Mouse (Mus musculus) stomach, embryonic 14.5 days (tissue): ENCODE measurements around the gene Esrrg. TPM values are rescaled to one million over a fixed set of nuclear protein-coding genes. Genes with fewer than 3 reads are reported as not detected.

Experiments used
- ATAC-seq: fragments of 200-750 bp; cut with Nextera tagmentation; 2 replicates; pipeline ENCODE4 v1.8.0; 2017; ENCODE audit warnings: low read depth, moderate TSS enrichment; ENCODE audit not compliant: insufficient number of reproducible peaks, insufficient read depth, low FRiP score
- H3K27ac ChIP-seq: fragments of 300-500 bp; sonication (generic); 2 replicates; pipeline ENCODE4 v1.5.1; 2014; ENCODE audit warnings: mild to moderate bottlenecking, low read length, moderate library complexity, mixed read lengths
- H3K27me3 ChIP-seq: fragments of 300-500 bp; sonication (generic); 2 replicates; pipeline ENCODE4 v1.6.1; 2014; ENCODE audit warnings: low read length, control low read depth, mixed read lengths; ENCODE audit not compliant: control insufficient read depth, insufficient read depth
- H3K36me3 ChIP-seq: fragments of 300-500 bp; sonication (generic); 2 replicates; pipeline ENCODE4 v1.6.1; 2014; ENCODE audit warnings: mild to moderate bottlenecking, control low read depth, low read length, moderate library complexity, mixed read lengths; ENCODE audit not compliant: control insufficient read depth, insufficient read depth
- H3K4me1 ChIP-seq: fragments of 300-500 bp; sonication (generic); 2 replicates; pipeline ENCODE4 v1.6.1; 2014; ENCODE audit warnings: low read length, control low read depth, mixed read lengths; ENCODE audit not compliant: control insufficient read depth, insufficient read depth
- H3K4me2 ChIP-seq: fragments of 300-500 bp; sonication (generic); replicated peaks from 2 replicates; pipeline ENCODE4 v1.6.1; 2014; ENCODE audit warnings: low read depth, low read length, control low read depth
- H3K4me3 ChIP-seq: fragments of 300-500 bp; sonication (generic); 2 replicates; pipeline ENCODE4 v1.5.1; 2014; ENCODE audit warnings: low read depth, low read length, control low read depth
- H3K9ac ChIP-seq: fragments of 300-500 bp; sonication (generic); replicated peaks from 2 replicates; pipeline ENCODE4 v1.6.1; 2014; ENCODE audit warnings: low read depth, mild to moderate bottlenecking, control low read depth, low read length, moderate library complexity, mixed read lengths
- H3K9me3 ChIP-seq: fragments of 300-500 bp; sonication (generic); 2 replicates; pipeline ENCODE4 v1.6.1; 2016; ENCODE audit warnings: low read depth, low read length, control low read depth; ENCODE audit not compliant: control insufficient read depth
- WGBS: fragments of 180-500 bp; shearing (Covaris S2); extraction: QIAGEN DNeasy Blood & Tissue Kit; methylation state at CpG from one replicate; pipeline ENCODE4 v1.1.7; 2014; 5-methylcytosine and 5-hydroxymethylcytosine counted together
- polyA plus RNA-seq: library from polyadenylated mRNA; unstranded; fragments of >200 nt; fragmentation: Nextera tagmentation; extraction: Ambion mirVana; gene quantifications from 2 replicates; pipeline ENCODE4 v1.2.1, GENCODE M21; 2014

The Esrrg gene
- polyA plus RNA-seq, 1 experiment from 2014 or later: 12.5 TPM

DNA sequence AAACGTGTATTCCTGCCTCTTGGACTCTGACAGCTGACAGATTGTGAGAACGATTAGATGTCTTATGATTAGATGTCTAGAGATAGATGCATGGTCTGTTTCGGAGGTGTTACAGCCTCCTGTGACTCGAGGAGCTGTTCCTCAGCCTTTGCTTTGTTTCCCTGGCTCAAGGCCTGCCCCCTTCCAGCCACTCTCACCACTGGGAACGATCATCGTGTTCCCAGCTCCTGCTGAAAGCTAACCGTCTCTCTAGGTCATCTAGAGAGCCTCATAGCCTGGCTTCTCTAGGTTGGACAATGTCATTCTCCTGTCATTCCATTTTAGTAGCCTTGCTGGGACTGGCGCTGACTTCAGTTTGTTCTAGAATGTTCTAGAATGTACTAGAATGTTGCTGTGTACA lies 233.0 kb downstream of the Esrrg start:
- ATAC-seq: no peak
- H3K27me3 ChIP-seq: no peaks in the 10 kb centered on the region
- 82% methylated on average over 8 of the region's 8 CpGs for WGBS

DNA sequence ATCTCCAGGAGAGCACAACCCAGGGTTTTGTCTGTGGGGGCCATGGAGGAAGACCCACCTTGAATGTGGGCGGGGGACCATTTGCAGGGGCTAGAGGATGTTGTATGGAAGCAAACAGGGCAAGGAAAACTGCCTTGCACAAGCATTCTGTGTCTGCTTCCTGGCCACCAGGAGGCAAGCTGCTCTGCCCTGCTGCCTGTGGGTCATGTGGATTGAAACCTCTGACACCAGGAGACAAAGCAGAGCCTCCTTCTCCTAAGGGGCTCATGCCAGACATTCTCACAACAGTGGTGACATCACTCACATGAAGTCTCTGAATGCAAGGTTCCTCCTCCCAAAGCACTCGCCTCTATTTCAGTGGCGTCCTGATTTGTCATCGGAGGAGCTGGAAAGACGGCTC lies 234.1 kb downstream of the Esrrg start:
- WGBS: 90% methylated on average over 5 of the region's 5 CpGs
- H3K27me3 ChIP-seq: no peaks in the 10 kb centered on the region
- no peak for ATAC-seq

More for the DNA sequence above, 233.0 kb downstream of the Esrrg start:
- Histone ChIP-seq H3K4me3 (no peak overlapping the region), H3K4me2 (no peak overlapping the region), H3K36me3 (no peaks in the 10 kb centered on the region), H3K9ac (no peak overlapping the region), H3K4me1 (no peaks in the 10 kb centered on the region), H3K9me3 (no peaks in the 10 kb centered on the region), H3K27ac (no peak overlapping the region)

DNA sequence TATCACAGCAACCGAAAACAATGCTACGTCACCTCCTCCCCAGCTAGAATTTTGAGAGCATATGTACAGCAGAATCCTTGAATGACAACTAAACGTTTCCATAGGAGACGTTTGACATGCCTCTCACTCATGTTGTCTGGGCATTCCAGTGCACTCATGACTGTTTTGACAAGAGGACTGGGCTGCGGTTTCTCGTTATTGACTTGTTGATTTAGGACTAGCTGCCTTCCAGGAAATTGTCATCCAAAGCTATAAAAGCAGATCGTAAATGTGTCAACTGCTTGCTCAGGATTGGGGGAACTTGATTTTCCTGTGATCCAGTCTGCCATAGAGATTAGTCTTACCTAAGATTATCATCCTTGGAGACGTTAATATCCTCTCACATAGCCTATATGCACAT lies 245.6 kb downstream of the Esrrg start:
- Histone ChIP-seq H3K4me2 (no peak overlapping the region), H3K4me1 (no peaks in the 10 kb centered on the region), H3K27ac (no peak overlapping the region), H3K9me3 (no peaks in the 10 kb centered on the region), H3K36me3 (no peaks in the 10 kb centered on the region), H3K4me3 (no peak overlapping the region), H3K9ac (no peak overlapping the region), H3K27me3 (no peaks in the 10 kb centered on the region)
- no peak for ATAC-seq
- WGBS: 62% methylated on average over 8 of the region's 8 CpGs

More for the DNA sequence above, 234.1 kb downstream of the Esrrg start:
- no peak overlapping the region for H3K9ac ChIP-seq
- H3K27ac ChIP-seq: no peak overlapping the region
- H3K4me3 ChIP-seq: no peak overlapping the region
- H3K4me1 ChIP-seq: no peaks in the 10 kb centered on the region
- H3K36me3 ChIP-seq: no peaks in the 10 kb centered on the region
- no peaks in the 10 kb centered on the region for H3K9me3 ChIP-seq
- H3K4me2 ChIP-seq: no peak overlapping the region

DNA sequence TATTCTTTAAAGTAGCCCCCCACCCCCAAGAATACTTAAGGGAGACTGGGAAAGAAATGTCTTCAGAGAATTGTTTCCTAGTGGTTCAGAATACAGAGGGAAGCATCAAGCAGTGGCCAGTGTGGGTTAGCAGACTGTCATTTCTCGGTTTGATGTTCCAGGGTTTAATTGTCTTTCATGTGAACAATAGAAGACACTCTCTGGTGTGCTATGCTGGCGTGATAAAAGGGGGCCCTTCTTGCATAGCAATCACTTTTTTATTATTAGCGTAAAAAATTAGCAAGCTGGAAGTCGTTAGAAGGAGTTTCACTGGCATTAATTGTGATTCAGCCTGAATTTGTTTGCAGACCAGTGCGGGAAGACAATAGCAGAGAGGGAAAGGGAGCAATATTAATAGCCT lies 253.7 kb downstream of the Esrrg start:
- no peaks in the 10 kb centered on the region for H3K9me3 ChIP-seq
- H3K36me3 ChIP-seq: no peaks in the 10 kb centered on the region
- no peak overlapping the region for H3K9ac ChIP-seq
- no peaks in the 10 kb centered on the region for H3K27me3 ChIP-seq
- ATAC-seq: no peak
- no peak overlapping the region for H3K4me3 ChIP-seq
- WGBS: 74% methylated on average over 5 of the region's 5 CpGs
- no peak overlapping the region for H3K27ac ChIP-seq
- H3K4me1 ChIP-seq: no peaks in the 10 kb centered on the region
- no peak overlapping the region for H3K4me2 ChIP-seq

DNA sequence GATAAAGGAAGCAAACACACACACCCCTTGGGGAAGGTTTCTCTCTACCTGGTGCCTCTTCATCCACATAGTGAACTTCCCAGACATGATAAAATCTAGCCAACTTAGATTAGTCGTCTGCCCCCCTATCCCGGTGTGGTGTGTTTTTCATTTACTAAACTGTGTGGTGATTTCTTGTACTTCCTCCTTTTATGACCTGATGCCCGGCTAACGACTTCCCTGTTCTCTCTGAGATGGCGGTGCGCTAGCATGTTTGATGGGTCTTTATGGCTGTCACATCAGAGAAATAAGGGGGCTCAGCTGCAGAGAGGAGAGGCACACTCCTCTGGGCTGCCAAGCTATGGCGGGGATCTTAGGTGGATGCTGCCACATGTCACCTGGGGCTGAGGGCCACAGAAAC lies 259.8 kb downstream of the Esrrg start:
- Histone ChIP-seq H3K9me3 (no peaks in the 10 kb centered on the region), H3K4me3 (no peak overlapping the region), H3K4me2 (no peak overlapping the region), H3K27me3 (no peaks in the 10 kb centered on the region), H3K36me3 (no peaks in the 10 kb centered on the region), H3K4me1 (no peaks in the 10 kb centered on the region), H3K9ac (no peak overlapping the region), H3K27ac (no peak overlapping the region)
- WGBS: 72% methylated on average over 7 of the region's 7 CpGs
- ATAC-seq: no peak

DNA sequence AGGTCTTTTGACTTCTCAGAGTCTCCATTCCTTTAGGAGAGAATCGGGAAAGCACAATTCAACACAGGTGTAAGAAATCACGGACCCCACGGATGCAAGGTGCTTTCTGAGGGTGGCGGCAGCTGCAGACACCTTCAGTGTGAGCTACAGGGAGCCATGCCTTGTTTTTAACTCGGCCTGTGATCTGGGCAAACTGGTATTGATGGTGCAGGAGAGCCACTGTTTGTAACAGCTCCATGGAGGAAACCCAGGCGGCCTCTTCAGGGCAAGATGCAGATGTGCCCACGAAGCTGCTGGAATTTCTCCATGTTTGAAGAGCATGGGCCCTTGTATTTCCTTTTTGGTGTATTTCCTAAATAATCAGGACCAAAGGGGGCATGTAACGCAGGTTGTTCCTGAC lies 263.6 kb downstream of the Esrrg start:
- 36% methylated on average over 8 of the region's 8 CpGs for WGBS

DNA sequence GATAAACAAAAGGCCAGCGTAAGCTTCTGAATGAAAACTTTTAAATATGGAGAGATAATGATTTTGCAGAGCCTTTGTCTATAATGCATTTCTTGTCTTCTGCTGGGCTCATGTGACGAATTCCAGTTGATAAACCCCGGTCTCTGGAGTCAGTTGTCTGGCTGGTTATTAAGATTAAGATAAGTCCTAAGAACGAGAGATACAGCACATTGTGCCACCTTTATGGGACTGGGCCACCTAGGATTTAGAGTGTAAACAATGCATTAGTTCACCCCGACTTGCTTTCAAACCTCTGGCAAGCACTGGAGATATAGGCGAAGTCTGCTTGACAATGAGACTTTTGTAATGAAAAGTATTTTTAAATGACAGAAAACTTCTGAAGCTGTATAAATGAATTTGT lies 264.2 kb downstream of the Esrrg start:
- ATAC-seq: no peak
- Histone ChIP-seq H3K9ac (no peak overlapping the region), H3K9me3 (no peaks in the 10 kb centered on the region), H3K4me3 (no peak overlapping the region), H3K36me3 (no peaks in the 10 kb centered on the region), H3K4me1 (no peaks in the 10 kb centered on the region), H3K27me3 (no peaks in the 10 kb centered on the region), H3K27ac (no peak overlapping the region), H3K4me2 (no peak overlapping the region)
- 24% methylated on average over 6 of the region's 6 CpGs for WGBS

More for the DNA sequence above, 263.6 kb downstream of the Esrrg start:
- Histone ChIP-seq H3K36me3 (no peaks in the 10 kb centered on the region), H3K27ac (no peak overlapping the region), H3K9ac (no peak overlapping the region), H3K9me3 (no peaks in the 10 kb centered on the region), H3K4me2 (no peak overlapping the region), H3K27me3 (no peaks in the 10 kb centered on the region), H3K4me1 (no peaks in the 10 kb centered on the region), H3K4me3 (no peak overlapping the region)
- no peak for ATAC-seq

DNA sequence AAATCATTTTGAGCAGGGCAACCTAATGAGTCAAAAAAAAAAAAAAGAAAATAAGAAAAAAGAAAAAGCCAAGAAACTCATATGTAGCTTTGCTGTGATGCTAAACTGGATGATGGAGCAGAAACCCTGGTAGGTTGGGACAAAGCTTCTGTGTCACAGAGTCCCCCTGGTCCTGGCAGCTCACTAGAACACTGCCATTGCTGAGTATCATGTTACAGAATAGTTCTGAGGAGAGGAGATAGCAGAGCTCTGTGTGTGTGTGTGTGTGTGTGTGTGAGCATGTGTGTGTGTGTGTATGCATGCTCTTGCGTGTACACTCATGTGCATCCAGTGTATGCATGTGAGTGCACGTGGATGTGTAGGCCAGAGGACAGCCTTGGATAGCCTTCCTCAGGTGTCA lies 265.2 kb downstream of the Esrrg start:
- H3K9ac ChIP-seq: no peak overlapping the region
- no peak overlapping the region for H3K4me3 ChIP-seq
- no peaks in the 10 kb centered on the region for H3K27me3 ChIP-seq
- H3K4me2 ChIP-seq: no peak overlapping the region
- WGBS: 88% methylated on average over 2 of the region's 2 CpGs
- H3K36me3 ChIP-seq: no peaks in the 10 kb centered on the region
- no peaks in the 10 kb centered on the region for H3K4me1 ChIP-seq
- no peaks in the 10 kb centered on the region for H3K9me3 ChIP-seq
- no peak overlapping the region for H3K27ac ChIP-seq
- no peak for ATAC-seq

DNA sequence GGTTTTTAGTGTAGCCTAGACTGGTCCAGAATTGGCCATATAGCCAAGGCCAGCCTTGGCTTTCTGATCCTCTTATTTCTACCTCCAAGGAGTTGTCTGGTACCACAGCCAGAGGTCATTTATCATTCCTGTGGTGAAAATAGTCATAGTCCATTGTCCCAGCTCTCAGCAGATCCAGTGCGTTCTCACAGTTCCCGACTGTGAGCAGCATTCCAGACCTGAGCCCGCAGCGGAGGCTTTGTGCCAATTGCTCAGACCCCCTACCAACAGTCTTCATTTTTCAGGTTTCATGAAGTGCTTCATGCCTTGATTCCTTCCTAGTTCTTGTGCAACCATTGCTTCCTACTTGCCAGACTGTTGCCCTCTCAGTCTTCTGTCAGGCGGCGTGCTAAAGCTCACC lies 278.7 kb downstream of the Esrrg start:
- no peak overlapping the region for H3K27ac ChIP-seq
- H3K36me3 ChIP-seq: no peaks in the 10 kb centered on the region
- H3K27me3 ChIP-seq: no peaks in the 10 kb centered on the region
- no peaks in the 10 kb centered on the region for H3K4me1 ChIP-seq
- H3K4me3 ChIP-seq: no peak overlapping the region
- no peak overlapping the region for H3K4me2 ChIP-seq
- no peaks in the 10 kb centered on the region for H3K9me3 ChIP-seq
- no peak for ATAC-seq
- 82% methylated on average over 6 of the region's 6 CpGs for WGBS
- no peak overlapping the region for H3K9ac ChIP-seq
